Mouse (Mus musculus) limb, embryonic 12.5 days (tissue): ENCODE results near the gene Otud5. TPM values are rescaled to one million over a fixed set of nuclear protein-coding genes. Genes with fewer than 3 reads are reported as not detected.

Source experiments
- ATAC-seq: fragments of 200-750 bp; cut with Nextera tagmentation; 2 replicates; pipeline ENCODE4 v1.8.0; 2017; ENCODE audit warnings: low read depth, moderate TSS enrichment; ENCODE audit not compliant: insufficient number of reproducible peaks, insufficient read depth, low FRiP score, low TSS enrichment
- H3K27ac ChIP-seq: fragments of 300-500 bp; sonication (generic); 2 replicates; pipeline ENCODE4 v1.5.1; 2016; ENCODE audit warnings: mild to moderate bottlenecking, moderate library complexity
- H3K27me3 ChIP-seq: fragments of 300-500 bp; sonication (generic); 2 replicates; pipeline ENCODE4 v1.6.1; 2016; ENCODE audit warnings: mild to moderate bottlenecking, moderate library complexity
- H3K36me3 ChIP-seq: fragments of 300-500 bp; sonication (generic); 2 replicates; pipeline ENCODE4 v1.6.1; 2016; ENCODE audit warnings: mild to moderate bottlenecking, moderate library complexity
- H3K4me1 ChIP-seq: fragments of 300-500 bp; sonication (generic); replicated peaks from 2 replicates; pipeline ENCODE4 v1.6.1; 2016
- H3K4me2 ChIP-seq: fragments of 300-500 bp; sonication (generic); 2 replicates; pipeline ENCODE4 v1.6.1; 2016; ENCODE audit warnings: mild to moderate bottlenecking, moderate library complexity
- H3K4me3 ChIP-seq: fragments of 300-500 bp; sonication (generic); replicated peaks from 2 replicates; pipeline ENCODE4 v1.5.1; 2016; ENCODE audit warnings: mild to moderate bottlenecking
- H3K9ac ChIP-seq: fragments of 300-500 bp; sonication (generic); replicated peaks from 2 replicates; pipeline ENCODE4 v1.6.1; 2016; ENCODE audit warnings: mild to moderate bottlenecking, moderate library complexity
- H3K9me3 ChIP-seq: fragments of 300-500 bp; sonication (generic); 2 replicates; pipeline ENCODE4 v1.6.1; 2016; ENCODE audit warnings: mild to moderate bottlenecking, moderate library complexity
- WGBS: fragments of 180-500 bp; shearing (Covaris S2); methylation state at CpG from one replicate; pipeline ENCODE4 v1.1.7; 2016; 5-methylcytosine and 5-hydroxymethylcytosine counted together
- polyA plus RNA-seq: library from polyadenylated mRNA; unstranded; fragments of >200 nt; fragmentation: Nextera tagmentation; extraction: Ambion mirVana; gene quantifications from 2 replicates; pipeline ENCODE4 v1.2.1, GENCODE M21; 2016

Otud5 gene
- polyA plus RNA-seq, 1 experiment from 2014 or later: 58.0 TPM

DNA sequence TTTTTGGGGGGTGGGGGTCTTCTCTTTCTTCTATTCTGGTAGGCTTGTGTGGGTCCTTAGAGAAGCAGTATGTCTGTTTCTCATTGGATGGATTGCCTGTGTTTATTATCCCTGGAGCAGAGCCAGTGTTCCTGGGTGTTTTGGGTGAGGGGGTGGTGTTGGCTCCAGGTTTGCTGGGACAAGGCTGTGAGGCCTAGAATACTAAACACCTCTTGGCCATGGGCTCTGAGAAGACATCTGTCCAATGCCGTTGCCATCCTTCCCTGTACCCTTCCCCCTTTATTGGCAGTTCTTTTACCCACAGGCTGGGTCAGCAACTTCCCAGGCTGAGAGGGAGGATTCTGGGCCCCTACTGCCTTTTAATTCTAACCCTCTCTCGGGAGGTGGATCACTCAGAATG lies 6.7 kb downstream of the Otud5 start:
- no peak overlapping the region for H3K4me2 ChIP-seq
- no peaks in the 10 kb centered on the region for H3K27me3 ChIP-seq
- H3K4me1 ChIP-seq: peaks cover 10% of the 10 kb centered on the region
- peaks cover 9% of the 10 kb centered on the region; the same call in 1 of the 2 replicates for H3K36me3 ChIP-seq
- H3K4me3 ChIP-seq: no peak overlapping the region
- H3K9me3 ChIP-seq: no peaks in the 10 kb centered on the region
- ATAC-seq: no peak
- no peak overlapping the region for H3K27ac ChIP-seq
- 70% methylated on average over 2 of the region's 2 CpGs for WGBS
- no peak overlapping the region for H3K9ac ChIP-seq

DNA sequence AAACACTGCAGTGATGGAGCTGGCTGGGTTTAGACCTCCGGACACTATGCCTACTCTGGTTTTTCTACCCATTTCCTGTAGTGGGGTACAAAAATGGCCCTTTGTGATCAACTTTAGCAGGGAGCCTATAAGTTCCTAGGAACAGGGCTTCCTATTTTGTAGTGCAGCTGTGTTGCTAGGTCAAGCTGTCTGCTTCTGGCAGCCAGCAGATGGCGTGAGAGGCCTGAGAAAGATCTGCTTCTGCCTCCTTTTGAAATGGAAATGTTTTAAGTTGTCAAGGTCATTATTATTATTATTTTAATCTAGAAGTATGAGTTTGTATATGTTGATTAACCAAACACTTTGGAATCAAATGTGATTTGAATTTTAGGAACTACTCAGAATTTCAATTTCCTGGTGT lies 13.4 kb downstream of the Otud5 start:
- Histone ChIP-seq H3K4me3 (no peak overlapping the region), H3K9ac (no peak overlapping the region), H3K4me2 (no peak overlapping the region), H3K27ac (no peak overlapping the region), H3K9me3 (no peaks in the 10 kb centered on the region), H3K36me3 (peaks cover 18% of the 10 kb centered on the region; the same call in 1 of the 2 replicates), H3K4me1 (no peaks in the 10 kb centered on the region), H3K27me3 (no peaks in the 10 kb centered on the region)
- no peak for ATAC-seq
- WGBS: 57% methylated on average over 2 of the region's 2 CpGs

DNA sequence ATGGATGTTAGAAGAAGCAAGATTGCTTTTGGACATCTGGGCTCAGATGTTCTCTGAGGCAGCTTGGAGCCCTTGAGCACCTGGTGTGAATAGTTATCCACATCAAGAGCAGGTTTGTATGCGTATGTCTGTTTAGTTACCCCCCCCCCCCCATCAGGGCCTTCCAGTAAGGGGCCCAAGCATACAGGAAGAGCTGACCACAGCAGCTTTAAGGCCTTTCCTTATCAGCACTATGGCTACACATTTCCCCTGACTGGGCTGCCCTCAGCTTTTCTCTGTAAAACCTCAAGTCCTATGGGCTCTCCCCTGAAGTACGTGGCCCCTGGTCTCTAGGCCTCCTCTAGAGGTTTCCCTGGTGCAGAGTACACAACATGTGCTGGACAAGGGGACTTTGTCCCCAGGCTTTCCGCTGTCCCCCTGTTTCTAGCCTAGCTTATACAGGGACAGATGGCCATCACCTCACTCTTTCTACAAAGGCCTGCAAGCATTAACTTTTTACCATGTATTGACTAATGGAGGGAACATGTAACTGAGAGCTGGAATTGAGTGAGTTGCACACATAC lies 18.1 kb downstream of the Otud5 start:
- Histone ChIP-seq H3K9me3 (no peaks in the 10 kb centered on the region), H3K4me2 (no peak overlapping the region), H3K4me3 (no peak overlapping the region), H3K36me3 (peaks cover 17% of the 10 kb centered on the region; the same call in 1 of the 2 replicates), H3K4me1 (no peaks in the 10 kb centered on the region), H3K27me3 (no peaks in the 10 kb centered on the region), H3K9ac (no peak overlapping the region), H3K27ac (no peak overlapping the region)
- 78% methylated on average over 2 of the region's 3 CpGs for WGBS
- no peak for ATAC-seq

DNA sequence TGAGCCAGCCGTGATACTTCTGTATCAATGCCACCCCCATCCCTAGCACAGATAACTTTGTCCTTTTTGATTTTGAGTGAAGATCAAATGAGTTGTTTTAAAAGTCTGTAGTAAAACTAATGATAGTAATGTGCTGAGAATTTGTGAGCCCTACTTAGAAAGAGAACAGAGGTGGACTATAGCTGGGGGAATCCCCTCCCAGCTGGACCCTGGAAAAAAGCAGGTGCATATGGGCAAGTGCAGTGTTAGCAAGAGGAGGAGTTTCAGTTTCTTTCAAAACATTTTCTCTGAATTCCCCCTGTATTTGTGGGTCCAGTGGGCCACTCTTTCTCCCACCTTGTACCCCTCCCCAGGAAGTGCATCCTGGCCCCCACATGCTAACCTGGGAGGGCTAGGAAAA lies 22.0 kb downstream of the Otud5 start:
- 94% methylated on average over 1 of the region's 1 CpGs for WGBS
- no peaks in the 10 kb centered on the region for H3K27me3 ChIP-seq
- no peak overlapping the region for H3K4me2 ChIP-seq
- H3K36me3 ChIP-seq: peaks cover 17% of the 10 kb centered on the region
- H3K9ac ChIP-seq: no peak overlapping the region
- H3K9me3 ChIP-seq: no peaks in the 10 kb centered on the region
- ATAC-seq: no peak
- no peaks in the 10 kb centered on the region for H3K4me1 ChIP-seq
- H3K4me3 ChIP-seq: no peak overlapping the region
- no peak overlapping the region for H3K27ac ChIP-seq

DNA sequence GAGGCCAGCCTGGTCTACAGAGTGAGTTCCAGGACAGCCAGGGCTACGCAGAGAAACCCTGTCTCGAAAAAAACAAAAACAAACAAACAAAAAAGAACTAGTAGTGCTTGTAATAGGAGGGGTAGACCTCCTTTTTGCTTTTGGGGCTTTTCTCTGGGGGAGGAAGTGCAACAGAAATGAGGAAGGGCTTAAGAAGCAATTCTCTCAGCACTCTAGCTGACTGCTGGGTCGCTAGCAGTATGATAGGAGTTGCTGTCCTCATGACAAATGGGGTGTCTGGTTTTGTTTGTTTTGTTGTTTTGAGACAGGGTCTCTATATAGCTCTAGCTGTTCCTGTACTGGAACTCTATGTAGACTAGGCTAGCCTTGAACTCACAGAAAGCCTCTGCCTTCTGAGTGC lies 23.4 kb downstream of the Otud5 start:
- Histone ChIP-seq H3K36me3 (peaks cover 16% of the 10 kb centered on the region), H3K4me2 (no peak overlapping the region), H3K27me3 (no peaks in the 10 kb centered on the region), H3K9me3 (no peaks in the 10 kb centered on the region), H3K4me3 (no peak overlapping the region), H3K9ac (no peak overlapping the region), H3K4me1 (no peaks in the 10 kb centered on the region), H3K27ac (no peak overlapping the region)
- ATAC-seq: no peak
- 90% methylated on average over 3 of the region's 3 CpGs for WGBS

DNA sequence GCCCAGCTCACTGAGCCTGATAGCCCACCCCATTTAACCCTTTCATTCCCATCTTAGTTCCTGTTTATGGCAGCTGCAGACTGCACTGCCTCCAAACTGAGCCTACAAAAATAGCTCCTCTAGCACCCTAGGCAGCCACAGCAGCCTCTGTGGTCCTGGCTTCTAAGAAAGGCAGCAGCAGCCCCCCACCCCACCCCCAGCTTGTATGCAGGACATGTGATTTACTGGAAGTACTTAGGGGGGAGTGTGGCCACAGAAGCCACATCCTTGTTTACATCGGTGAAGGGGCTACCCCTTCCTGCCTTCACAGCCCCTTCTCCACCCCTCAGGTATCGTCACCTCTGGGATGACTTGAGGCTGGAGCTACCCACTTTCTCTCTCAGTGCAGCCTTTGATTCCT lies 24.2 kb downstream of the Otud5 start:
- H3K4me3 ChIP-seq: no peak overlapping the region
- H3K27ac ChIP-seq: no peak overlapping the region
- H3K9me3 ChIP-seq: no peaks in the 10 kb centered on the region
- no peak overlapping the region for H3K4me2 ChIP-seq
- WGBS: 65% methylated on average over 2 of the region's 2 CpGs
- H3K9ac ChIP-seq: no peak overlapping the region
- peaks cover 15% of the 10 kb centered on the region for H3K36me3 ChIP-seq
- no peaks in the 10 kb centered on the region for H3K4me1 ChIP-seq
- no peak for ATAC-seq
- H3K27me3 ChIP-seq: no peaks in the 10 kb centered on the region

DNA sequence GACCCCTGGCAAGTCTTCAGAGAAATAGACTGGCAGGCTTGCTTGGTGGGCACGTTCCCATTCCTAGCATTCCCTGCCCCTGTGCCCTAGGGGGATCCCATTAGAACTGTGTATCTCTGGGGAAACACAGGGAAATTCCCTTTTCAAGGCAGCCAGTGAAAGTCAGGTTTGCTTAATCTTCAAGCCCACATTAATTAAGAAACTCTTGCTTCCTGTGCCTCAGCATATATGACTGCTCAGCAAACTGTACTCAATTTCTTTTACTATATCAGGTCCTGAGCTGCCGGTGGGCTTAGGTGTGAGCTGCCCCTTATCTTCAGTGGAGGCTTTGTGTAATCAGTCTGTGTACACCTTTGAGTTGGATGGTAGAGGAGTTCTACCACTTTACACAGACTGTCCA lies 24.6 kb downstream of the Otud5 start:
- no peaks in the 10 kb centered on the region for H3K4me1 ChIP-seq
- no peak for ATAC-seq
- no peak overlapping the region for H3K4me2 ChIP-seq
- peaks cover 15% of the 10 kb centered on the region for H3K36me3 ChIP-seq
- no peak overlapping the region for H3K9ac ChIP-seq
- WGBS: 76% methylated on average over 2 of the region's 2 CpGs
- H3K27ac ChIP-seq: no peak overlapping the region
- H3K9me3 ChIP-seq: no peaks in the 10 kb centered on the region
- H3K4me3 ChIP-seq: no peak overlapping the region
- H3K27me3 ChIP-seq: no peaks in the 10 kb centered on the region

DNA sequence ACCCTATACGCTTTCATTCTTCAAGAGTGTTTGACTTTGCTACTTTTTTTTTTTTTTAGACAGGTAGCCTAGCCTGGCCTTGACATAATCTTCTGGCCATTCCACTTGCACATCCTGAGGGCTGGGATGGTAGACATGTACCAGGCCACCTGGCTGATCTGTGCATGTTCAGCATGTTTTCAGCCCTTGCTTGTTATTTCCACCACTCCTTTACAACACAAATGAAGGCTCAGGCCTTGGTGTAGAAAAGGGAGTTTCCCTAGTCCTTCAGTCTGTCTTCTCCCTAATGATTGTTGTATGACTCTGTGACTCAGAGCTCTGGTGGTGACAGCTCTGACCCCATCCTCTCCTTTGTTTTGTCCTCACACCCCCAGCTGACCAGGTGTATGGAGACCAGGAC lies 26.0 kb downstream of the Otud5 start:
- peaks cover 20% of the 10 kb centered on the region for H3K36me3 ChIP-seq
- no peaks in the 10 kb centered on the region for H3K27me3 ChIP-seq
- H3K27ac ChIP-seq: no peak overlapping the region
- H3K9me3 ChIP-seq: no peaks in the 10 kb centered on the region
- 100% methylated on average over 1 of the region's 1 CpGs for WGBS
- no peak overlapping the region for H3K4me2 ChIP-seq
- ATAC-seq: no peak
- no peaks in the 10 kb centered on the region for H3K4me1 ChIP-seq
- H3K9ac ChIP-seq: no peak overlapping the region
- no peak overlapping the region for H3K4me3 ChIP-seq

DNA sequence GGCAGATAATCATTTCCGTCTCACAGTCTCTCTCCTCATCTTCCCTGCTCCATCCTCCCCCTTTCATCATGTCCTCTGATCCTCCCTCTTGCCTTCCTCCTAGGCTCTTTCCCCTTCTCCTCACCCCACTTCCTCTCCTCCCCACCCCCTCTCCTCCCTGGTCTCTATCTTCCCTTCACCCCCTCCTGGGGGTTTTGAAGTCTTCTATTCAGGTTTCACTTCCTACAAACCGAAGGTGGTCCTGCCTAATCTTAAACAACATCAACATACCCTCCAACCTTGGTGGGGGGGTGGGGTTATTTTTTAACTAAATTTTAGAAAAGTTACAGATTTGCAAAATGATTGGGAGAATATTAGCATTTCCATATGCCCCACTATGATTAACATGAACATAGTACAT lies 27.3 kb downstream of the Otud5 start:
- Histone ChIP-seq H3K9ac (no peak overlapping the region), H3K4me2 (no peak overlapping the region), H3K4me3 (no peak overlapping the region), H3K9me3 (no peaks in the 10 kb centered on the region), H3K4me1 (no peaks in the 10 kb centered on the region), H3K27ac (no peak overlapping the region), H3K36me3 (peaks cover 32% of the 10 kb centered on the region), H3K27me3 (no peaks in the 10 kb centered on the region)
- ATAC-seq: no peak
- 65% methylated on average over 2 of the region's 2 CpGs for WGBS

DNA sequence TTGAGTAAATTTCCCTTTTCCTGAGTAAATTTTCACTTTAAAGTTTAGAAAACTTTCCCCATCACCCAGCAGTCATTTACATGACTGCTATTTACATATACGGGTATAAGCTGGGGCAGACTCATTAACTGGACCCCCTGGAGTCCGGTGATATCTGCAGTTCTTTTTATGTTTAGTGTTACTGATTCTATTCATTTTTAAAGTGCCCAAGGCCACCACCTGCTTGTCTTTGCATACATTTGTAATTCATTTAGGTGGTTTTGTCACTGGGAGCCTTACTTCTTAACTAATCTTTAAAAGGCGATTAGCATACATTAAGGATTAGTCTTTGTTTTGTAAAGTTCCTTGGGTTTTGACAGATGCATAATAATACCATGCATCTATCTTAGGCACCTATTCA lies 28.7 kb downstream of the Otud5 start:
- Histone ChIP-seq H3K27me3 (no peaks in the 10 kb centered on the region), H3K9me3 (no peaks in the 10 kb centered on the region), H3K4me3 (no peak overlapping the region), H3K4me2 (no peak overlapping the region), H3K4me1 (no peaks in the 10 kb centered on the region), H3K27ac (no peak overlapping the region), H3K9ac (no peak overlapping the region), H3K36me3 (peaks cover 35% of the 10 kb centered on the region)
- no peak for ATAC-seq
- 57% methylated on average over 3 of the region's 3 CpGs for WGBS

DNA sequence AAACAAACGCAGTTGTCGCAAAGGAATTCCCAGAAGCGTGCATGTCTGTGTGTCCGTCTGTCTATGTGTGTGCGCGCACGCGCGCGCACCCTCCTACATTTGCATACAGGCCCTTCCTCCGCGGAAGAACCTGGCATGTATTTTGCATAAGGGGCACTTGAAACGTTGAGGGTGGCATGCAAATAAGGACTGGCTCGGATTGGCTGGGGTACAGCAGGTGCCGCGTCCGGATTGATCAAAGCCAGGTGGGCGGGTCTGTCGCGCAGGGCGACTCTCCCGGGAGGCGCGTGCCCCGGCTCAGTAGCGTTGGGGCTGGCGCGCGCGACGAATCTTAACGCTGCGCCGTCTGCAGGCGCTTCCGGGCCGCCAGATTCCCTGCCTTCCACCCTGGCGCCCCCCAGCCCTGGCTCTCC lies 36.8 kb downstream of the Otud5 start, which contains the start of gene Pim2:
Gene Pim2 (plus strand): TSS at position 256 of the 413 bp plus-strand sequence.
- peak; percentile 81; the same call in 1 of the 2 replicates for ATAC-seq
- H3K4me3 ChIP-seq: peak within 1 kb of the TSS; percentile 46
- WGBS: 12% methylated on average over 37 of the region's 38 CpGs
- H3K9ac ChIP-seq: peak within 1 kb of the TSS; percentile 47
- H3K4me2 ChIP-seq: peak within 1 kb of the TSS; percentile 86
- no peaks in the 10 kb centered on the region for H3K9me3 ChIP-seq
- peaks cover 6% of the 10 kb centered on the region; the same call in 1 of the 2 replicates for H3K27me3 ChIP-seq
- peaks cover 8% of the 10 kb centered on the region; the same call in 1 of the 2 replicates for H3K36me3 ChIP-seq
- no peak within 1 kb of the TSS for H3K27ac ChIP-seq
- peaks cover 6% of the 10 kb centered on the region; the same call in 1 of the 2 replicates for H3K4me1 ChIP-seq

DNA sequence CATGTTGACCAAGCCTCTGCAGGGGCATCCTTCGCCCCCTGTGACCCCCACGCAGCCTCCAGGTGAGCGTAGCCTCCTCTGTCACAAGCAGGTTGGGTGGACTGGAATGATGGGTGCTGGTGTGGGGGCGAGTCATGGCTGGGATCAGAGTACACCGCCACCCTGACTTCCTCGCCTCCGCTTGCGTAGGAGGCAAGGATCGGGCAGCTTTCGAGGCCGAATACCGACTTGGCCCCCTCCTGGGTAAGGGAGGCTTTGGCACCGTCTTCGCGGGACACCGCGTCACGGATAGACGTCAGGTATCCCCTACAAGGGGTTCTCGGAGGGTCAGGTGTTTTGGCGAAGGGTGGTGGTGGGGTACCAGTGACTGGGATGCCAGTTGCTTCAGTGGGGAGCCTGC lies 37.3 kb downstream of the Otud5 start:
- ATAC-seq: peak; percentile 48; the same call in 1 of the 2 replicates
- no peak overlapping the region for H3K27ac ChIP-seq
- H3K27me3 ChIP-seq: peaks cover 6% of the 10 kb centered on the region; the same call in 1 of the 2 replicates
- H3K4me2 ChIP-seq: peak overlapping the region; percentile 86
- H3K36me3 ChIP-seq: peaks cover 3% of the 10 kb centered on the region; the same call in 1 of the 2 replicates
- no peaks in the 10 kb centered on the region for H3K9me3 ChIP-seq
- peak overlapping the region; percentile 46 for H3K4me3 ChIP-seq
- WGBS: 19% methylated on average over 21 of the region's 21 CpGs
- H3K9ac ChIP-seq: peak overlapping the region; percentile 47
- peaks cover 6% of the 10 kb centered on the region; the same call in 1 of the 2 replicates for H3K4me1 ChIP-seq
